Mouse (Mus musculus) forebrain, embryonic 14.5 days (tissue): ENCODE results near the gene Zbtb20. TPM values are rescaled to one million over a fixed set of nuclear protein-coding genes. Genes with fewer than 3 reads are reported as not detected.

Source experiments
- ATAC-seq: fragments of 200-750 bp; cut with Nextera tagmentation; 2 replicates; pipeline ENCODE4 v1.8.0; 2017; ENCODE audit warnings: mild to moderate bottlenecking, moderate library complexity
- DNase-seq: peaks from one replicate; pipeline ENCODE4 v3.0.0-alpha.2; 2015; ENCODE audit warnings: low spot score
- H3K27ac ChIP-seq: fragments of 300-500 bp; sonication (generic); 2 replicates; pipeline ENCODE4 v1.5.1; 2014; ENCODE audit warnings: low read depth, mild to moderate bottlenecking, control low read depth, low read length, moderate library complexity
- H3K27me3 ChIP-seq: fragments of 300-500 bp; sonication (generic); replicated peaks from 2 replicates; pipeline ENCODE4 v1.6.1; 2014; ENCODE audit warnings: low read length, control low read depth, mixed read lengths; ENCODE audit not compliant: control insufficient read depth, insufficient read depth
- H3K36me3 ChIP-seq: fragments of 300-500 bp; sonication (generic); 2 replicates; pipeline ENCODE4 v1.6.1; 2014; ENCODE audit warnings: low read length, control low read depth; ENCODE audit not compliant: control insufficient read depth, insufficient read depth
- H3K4me1 ChIP-seq: fragments of 300-500 bp; sonication (generic); 2 replicates; pipeline ENCODE4 v1.6.1; 2014; ENCODE audit warnings: antibody characterized with exemption, low read length, control low read depth; ENCODE audit not compliant: control insufficient read depth, insufficient read depth
- H3K4me2 ChIP-seq: fragments of 300-500 bp; sonication (generic); 2 replicates; pipeline ENCODE4 v1.6.1; 2014; ENCODE audit warnings: mild to moderate bottlenecking, control low read depth, low read length
- H3K4me3 ChIP-seq: fragments of 300-500 bp; sonication (generic); 2 replicates; pipeline ENCODE4 v1.5.1; 2014; ENCODE audit warnings: low read depth, low read length, control low read depth
- H3K9ac ChIP-seq: fragments of 300-500 bp; sonication (generic); 2 replicates; pipeline ENCODE4 v1.6.1; 2014; ENCODE audit warnings: mild to moderate bottlenecking, low read length, control low read depth, moderate library complexity
- H3K9me3 ChIP-seq: fragments of 300-500 bp; sonication (generic); replicated peaks from 2 replicates; pipeline ENCODE4 v1.6.1; 2016; ENCODE audit warnings: low read length, control low read depth, mixed read lengths; ENCODE audit not compliant: control insufficient read depth
- WGBS: fragments of 180-500 bp; shearing (Covaris S2); extraction: QIAGEN DNeasy Blood & Tissue Kit; methylation state at CpG from one replicate; pipeline ENCODE4 v1.1.7; 2014; 5-methylcytosine and 5-hydroxymethylcytosine counted together
- polyA plus RNA-seq: library from polyadenylated mRNA; unstranded; fragments of >200 nt; fragmentation: Nextera tagmentation; extraction: Ambion mirVana; gene quantifications from 2 replicates; pipeline ENCODE4 v1.2.1, GENCODE M21; 2014

Gene Zbtb20
- polyA plus RNA-seq, 1 experiment from 2014 or later, result 41.0 TPM

GRCm38 (mm10) chr16:43080403-43080802 is 204.7 kb downstream of the Zbtb20 start:
- Histone ChIP-seq H3K27ac (peak overlapping the region; percentile 6; the same call in 1 of the 2 replicates), H3K9ac (no peak overlapping the region), H3K9me3 (no peaks in the 10 kb centered on the region), H3K27me3 (no peaks in the 10 kb centered on the region), H3K4me3 (no peak overlapping the region), H3K4me2 (no peak overlapping the region), H3K4me1 (peaks cover 9% of the 10 kb centered on the region; the same call in 1 of the 2 replicates), H3K36me3 (no peaks in the 10 kb centered on the region)
- ATAC-seq (peak; percentile 55), DNase-seq (peak; percentile 42)
- 68% methylated on average over 2 of the region's 2 CpGs for WGBS

GRCm38 (mm10) chr16:43080923-43081702 is 205.4 kb downstream of the Zbtb20 start:
- DNase-seq, result peak; percentile 68
- Histone ChIP-seq H3K27me3 (no peaks in the 10 kb centered on the region), H3K9me3 (no peaks in the 10 kb centered on the region), H3K4me3 (no peak overlapping the region), H3K9ac (no peak overlapping the region), H3K4me1 (peaks cover 9% of the 10 kb centered on the region; the same call in 1 of the 2 replicates), H3K36me3 (no peaks in the 10 kb centered on the region), H3K4me2 (no peak overlapping the region), H3K27ac (peak overlapping the region; percentile 9; the same call in 1 of the 2 replicates)
- WGBS, result 68% methylated on average over 5 of the region's 5 CpGs
- ATAC-seq, result peak; percentile 76; the same call in 1 of the 2 replicates

GRCm38 (mm10) chr16:43081995-43082394 is 206.3 kb downstream of the Zbtb20 start:
- DNase-seq (no peak), ATAC-seq (no peak)
- H3K4me2 ChIP-seq, result no peak overlapping the region
- no peak overlapping the region for H3K4me3 ChIP-seq
- WGBS, result 79% methylated on average over 6 of the region's 6 CpGs
- H3K9ac ChIP-seq, result no peak overlapping the region
- no peaks in the 10 kb centered on the region for H3K9me3 ChIP-seq
- no peaks in the 10 kb centered on the region for H3K27me3 ChIP-seq
- H3K4me1 ChIP-seq, result peaks cover 9% of the 10 kb centered on the region; the same call in 1 of the 2 replicates
- H3K27ac ChIP-seq, result no peak overlapping the region
- no peaks in the 10 kb centered on the region for H3K36me3 ChIP-seq

GRCm38 (mm10) chr16:43082801-43083200 is 207.1 kb downstream of the Zbtb20 start:
- 81% methylated on average over 5 of the region's 5 CpGs for WGBS
- Histone ChIP-seq H3K9ac (no peak overlapping the region), H3K36me3 (no peaks in the 10 kb centered on the region), H3K4me3 (no peak overlapping the region), H3K4me2 (no peak overlapping the region), H3K9me3 (no peaks in the 10 kb centered on the region), H3K4me1 (peaks cover 9% of the 10 kb centered on the region; the same call in 1 of the 2 replicates), H3K27me3 (no peaks in the 10 kb centered on the region), H3K27ac (no peak overlapping the region)
- ATAC-seq (no peak), DNase-seq (no peak)

GRCm38 (mm10) chr16:43090188-43090587 is 214.5 kb downstream of the Zbtb20 start:
- H3K27me3 ChIP-seq, result no peaks in the 10 kb centered on the region
- H3K36me3 ChIP-seq, result no peaks in the 10 kb centered on the region
- 0 out of 2 replicates have a peak overlapping the region, but pooled peaks have one; percentile 9 for H3K27ac ChIP-seq
- no peak; the same call in 1 of the 2 replicates for ATAC-seq
- peak; percentile 49 for DNase-seq
- no peaks in the 10 kb centered on the region for H3K9me3 ChIP-seq
- WGBS, result 72% methylated on average over 3 of the region's 3 CpGs
- H3K4me3 ChIP-seq, result no peak overlapping the region
- H3K9ac ChIP-seq, result no peak overlapping the region
- H3K4me2 ChIP-seq, result no peak overlapping the region
- peaks cover 2% of the 10 kb centered on the region; the same call in 1 of the 2 replicates for H3K4me1 ChIP-seq

- Histone ChIP-seq H3K4me3 (no peak overlapping the region), H3K4me2 (no peak overlapping the region), H3K36me3 (no peaks in the 10 kb centered on the region), H3K4me1 (peaks cover 10% of the 10 kb centered on the region), H3K27ac (no peak overlapping the region), H3K9me3 (no peaks in the 10 kb centered on the region), H3K9ac (no peak overlapping the region), H3K27me3 (no peaks in the 10 kb centered on the region)
- no peak for DNase-seq
- ATAC-seq, result no peak
- 95% methylated on average over 1 of the region's 1 CpGs for WGBS
Observed at GRCm38 (mm10) chr16:43094161-43094560, 218.5 kb downstream of the Zbtb20 start.

GRCm38 (mm10) chr16:43094756-43095155 is 219.1 kb downstream of the Zbtb20 start:
- Histone ChIP-seq H3K27me3 (no peaks in the 10 kb centered on the region), H3K4me2 (no peak overlapping the region), H3K27ac (no peak overlapping the region), H3K36me3 (no peaks in the 10 kb centered on the region), H3K9me3 (no peaks in the 10 kb centered on the region), H3K4me3 (no peak overlapping the region), H3K4me1 (peaks cover 10% of the 10 kb centered on the region), H3K9ac (no peak overlapping the region)
- 77% methylated on average over 6 of the region's 6 CpGs for WGBS
- ATAC-seq, result peak; percentile 49; the same call in 1 of the 2 replicates
- peak; percentile 39 for DNase-seq

- no peaks in the 10 kb centered on the region for H3K36me3 ChIP-seq
- no peak overlapping the region for H3K4me3 ChIP-seq
- H3K4me2 ChIP-seq, result no peak overlapping the region
- H3K27me3 ChIP-seq, result no peaks in the 10 kb centered on the region
- DNase-seq, result peak; percentile 29
- H3K9me3 ChIP-seq, result no peaks in the 10 kb centered on the region
- peak; percentile 43; the same call in 1 of the 2 replicates for ATAC-seq
- no peak overlapping the region for H3K27ac ChIP-seq
- no peak overlapping the region for H3K9ac ChIP-seq
- peaks cover 10% of the 10 kb centered on the region for H3K4me1 ChIP-seq
Observed at GRCm38 (mm10) chr16:43096040-43096439, 220.4 kb downstream of the Zbtb20 start.

- ATAC-seq (peak; percentile 61; the same call in 1 of the 2 replicates), DNase-seq (peak; percentile 36)
- Histone ChIP-seq H3K9me3 (no peaks in the 10 kb centered on the region), H3K4me1 (peaks cover 10% of the 10 kb centered on the region), H3K4me2 (no peak overlapping the region), H3K36me3 (no peaks in the 10 kb centered on the region), H3K4me3 (no peak overlapping the region), H3K27me3 (no peaks in the 10 kb centered on the region), H3K9ac (no peak overlapping the region), H3K27ac (no peak overlapping the region)
- WGBS, result 33% methylated on average over 4 of the region's 4 CpGs
Observed at GRCm38 (mm10) chr16:43098153-43098552, 222.5 kb downstream of the Zbtb20 start.
